Mouse (Mus musculus): ENCODE results near the gene Clec4g.
"Not testable (repeated sequence)": the region's sequence is repeated elsewhere in the genome, so short reads cannot be mapped to it uniquely, and the experiment has no call there.

The Clec4g gene

DNA sequence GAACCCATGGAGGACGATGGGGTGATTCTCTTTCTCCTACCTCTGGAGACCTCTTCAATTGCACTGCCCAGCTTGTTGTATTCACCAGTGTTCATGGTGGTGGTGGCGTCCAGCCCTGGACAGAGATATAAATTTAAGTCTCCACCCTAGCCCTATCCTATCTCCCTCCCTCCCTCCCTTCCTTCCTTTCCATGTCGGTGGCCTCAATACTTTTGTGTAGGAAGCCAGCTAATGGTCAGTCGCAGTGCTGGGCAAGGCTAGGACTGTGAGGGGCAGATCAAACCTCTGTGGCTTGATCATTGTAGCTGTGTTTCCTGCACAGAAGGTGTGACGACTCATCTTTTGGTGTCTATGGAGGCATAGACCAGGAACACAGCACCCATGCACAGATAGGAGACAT lies at the start of gene Clec4g:
Gene Clec4g, minus strand, starts transcription at position 101 of the 400 bp plus-strand sequence.
- no peak for DNase-seq (ENCODE audit: low spot score)

DNA sequence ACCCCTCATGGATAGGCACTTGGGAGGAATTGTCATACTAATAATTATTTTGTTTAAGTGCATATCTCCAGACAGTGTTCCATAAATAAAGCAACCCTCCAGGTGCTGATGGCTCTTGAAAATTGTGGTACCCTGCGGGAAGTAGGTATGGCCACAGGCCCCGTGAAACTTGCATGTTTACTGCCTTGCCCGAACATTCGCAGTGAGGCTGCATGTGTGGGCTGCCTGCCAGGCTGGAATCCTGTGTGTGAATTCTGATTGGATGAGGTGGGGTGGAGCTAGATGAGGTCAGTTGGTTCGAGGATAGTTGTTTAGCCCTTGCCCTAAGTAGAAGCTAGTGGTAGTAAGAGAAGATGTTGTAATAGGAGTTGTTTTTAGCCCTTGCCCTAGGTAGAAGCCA lies 48.2 kb upstream of the Clec4g start:
- DNase-seq (ENCODE audit: low spot score): not testable (repeated sequence)

GRCm38 (mm10) chr8:3754261-3754850 lies 33.9 kb upstream of the Clec4g start:
- DNase-seq (ENCODE audit: low spot score): no peak

DNA sequence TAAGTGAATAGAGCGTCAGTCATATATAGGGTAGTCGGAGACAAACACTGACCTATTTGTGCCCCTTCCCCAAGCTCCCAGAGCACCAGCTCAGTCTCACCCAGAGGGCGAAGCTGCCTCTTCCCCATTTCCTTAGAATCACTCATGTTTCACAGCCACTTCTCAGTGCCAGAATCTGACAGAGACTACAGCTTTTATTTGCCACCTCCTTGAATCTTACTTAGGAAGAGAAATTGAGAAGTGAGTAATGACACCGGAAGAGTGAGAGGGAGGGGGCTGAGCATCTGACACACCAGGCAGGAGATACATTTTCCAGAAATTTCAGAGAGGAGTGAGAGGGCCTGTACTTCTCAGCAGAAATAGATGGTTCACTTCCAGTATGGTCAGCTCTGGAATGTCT lies 28.3 kb upstream of the Clec4g start, which contains the start of gene Cd209a:
Gene Cd209a, minus strand, starts transcription at position 224 of the 400 bp plus-strand sequence.
- DNase-seq (ENCODE audit: low spot score): no peak

GRCm38 (mm10) chr8:3736947-3737346 lies 16.5 kb upstream of the Clec4g start:
- no peak for DNase-seq (ENCODE audit: low spot score)

DNA sequence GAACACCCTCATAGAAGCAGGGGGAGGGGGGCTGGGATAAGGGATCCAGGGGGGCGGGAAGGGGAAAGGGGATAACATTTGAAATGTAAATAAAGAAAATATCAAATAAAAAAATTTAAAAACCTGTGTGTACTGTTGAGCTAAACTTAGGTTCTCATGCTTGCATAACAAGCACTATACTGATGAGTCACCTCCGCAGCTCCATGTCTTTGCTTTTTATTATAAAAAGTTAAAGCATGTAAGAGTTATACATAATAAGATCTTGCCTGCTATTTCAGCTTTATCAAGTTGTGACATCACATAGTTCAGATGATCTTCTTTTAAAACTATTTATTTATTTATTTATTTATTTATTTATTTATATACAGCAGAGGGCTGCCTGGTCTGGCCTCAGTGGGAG lies 15.1 kb upstream of the Clec4g start:
- no peak for DNase-seq (ENCODE audit: low spot score)

DNA sequence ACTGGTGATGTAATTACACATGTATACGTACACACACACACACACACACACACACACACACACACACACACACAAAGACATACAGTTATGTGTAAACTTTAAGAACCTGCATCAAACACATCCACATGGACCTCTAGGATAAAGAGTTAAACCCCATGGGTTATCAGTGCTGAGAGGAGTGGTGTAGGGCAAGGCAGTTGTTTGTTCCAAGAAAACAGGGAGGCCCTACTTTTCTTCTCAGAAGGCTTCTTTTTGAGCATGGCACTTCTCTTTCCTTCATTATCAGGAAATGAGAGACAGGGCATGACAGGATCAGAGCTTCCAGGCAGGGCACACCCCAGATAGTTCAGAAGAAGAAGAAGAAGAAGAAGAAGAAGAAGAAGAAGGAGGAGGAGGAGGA lies 13.6 kb upstream of the Clec4g start:
- DNase-seq (ENCODE audit: low spot score): no peak

GRCm38 (mm10) chr8:3721041-3721440 lies 590 bp upstream of the Clec4g start:
- no peak for DNase-seq (ENCODE audit: low spot score)

DNA sequence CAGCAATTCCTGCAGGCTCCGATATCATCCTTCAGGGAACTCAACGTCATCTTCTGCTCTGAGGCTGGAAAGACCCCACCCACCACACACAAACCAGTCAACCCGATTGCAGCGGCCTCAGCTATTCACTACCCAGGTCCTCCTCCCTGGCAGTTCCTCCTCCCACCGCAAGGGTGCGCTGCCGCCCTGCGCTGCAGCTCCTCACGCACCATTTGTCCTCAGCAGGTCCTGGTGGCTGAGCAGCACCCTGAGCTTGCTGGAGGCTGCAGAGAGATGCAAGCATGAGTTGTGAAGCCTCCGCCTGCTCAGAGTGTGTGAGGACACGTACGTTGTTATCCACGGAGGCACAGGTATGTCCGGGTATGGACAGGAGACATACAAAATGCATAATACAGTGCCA lies 1.9 kb downstream of the Clec4g start:
- DNase-seq (ENCODE audit: low spot score): peak; percentile 46

GRCm38 (mm10) chr8:3717321-3717954 lies 3.0 kb downstream of the Clec4g start:
- no peak for DNase-seq (ENCODE audit: low spot score)

DNA sequence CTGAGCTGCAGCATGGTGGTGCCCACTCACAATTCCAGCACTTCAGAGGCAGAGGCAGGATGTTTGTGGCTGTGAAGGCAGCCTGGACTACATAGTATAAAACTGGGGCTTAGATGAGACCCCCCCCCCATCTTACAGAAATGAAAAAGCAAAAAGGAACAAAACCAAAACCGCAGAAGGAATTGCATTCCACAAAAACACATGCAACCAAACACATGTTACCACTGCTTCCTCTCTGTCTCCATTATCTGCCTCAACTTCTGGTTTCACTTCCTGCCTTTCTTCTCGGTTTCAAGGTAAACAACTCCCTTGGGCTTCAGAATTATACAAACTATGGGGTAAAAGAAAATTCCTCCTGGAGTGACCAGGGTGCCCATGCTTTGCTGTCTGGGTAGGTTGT lies 8.8 kb downstream of the Clec4g start:
- DNase-seq (ENCODE audit: low spot score): no peak

GRCm38 (mm10) chr8:3710312-3710711 lies 10.1 kb downstream of the Clec4g start:
- no peak for DNase-seq (ENCODE audit: low spot score)

GRCm38 (mm10) chr8:3707611-3708010 lies 12.8 kb downstream of the Clec4g start:
- DNase-seq (ENCODE audit: low spot score): no peak

DNA sequence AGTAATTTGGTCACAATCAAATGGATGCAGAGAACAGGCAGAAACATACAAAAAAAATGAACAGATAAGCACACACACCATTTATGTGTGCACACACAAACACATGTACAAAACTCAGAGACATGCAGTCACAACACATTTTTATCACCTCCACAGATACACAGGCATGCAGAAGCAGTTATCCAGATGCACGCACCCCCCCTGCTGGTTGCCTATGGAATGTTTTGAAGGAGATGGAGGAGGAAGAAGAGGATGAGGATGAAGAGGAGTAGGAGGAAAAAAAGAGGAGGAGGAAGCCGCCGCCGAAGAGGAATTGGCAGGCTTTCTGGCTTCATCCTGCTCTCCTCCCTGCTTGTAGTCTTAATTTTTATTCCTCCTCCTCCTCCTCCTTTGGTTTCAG lies 14.7 kb downstream of the Clec4g start:
- DNase-seq (ENCODE audit: low spot score): no peak

GRCm38 (mm10) chr8:3701491-3701890 lies 19.0 kb downstream of the Clec4g start:
- no peak for DNase-seq (ENCODE audit: low spot score)

DNA sequence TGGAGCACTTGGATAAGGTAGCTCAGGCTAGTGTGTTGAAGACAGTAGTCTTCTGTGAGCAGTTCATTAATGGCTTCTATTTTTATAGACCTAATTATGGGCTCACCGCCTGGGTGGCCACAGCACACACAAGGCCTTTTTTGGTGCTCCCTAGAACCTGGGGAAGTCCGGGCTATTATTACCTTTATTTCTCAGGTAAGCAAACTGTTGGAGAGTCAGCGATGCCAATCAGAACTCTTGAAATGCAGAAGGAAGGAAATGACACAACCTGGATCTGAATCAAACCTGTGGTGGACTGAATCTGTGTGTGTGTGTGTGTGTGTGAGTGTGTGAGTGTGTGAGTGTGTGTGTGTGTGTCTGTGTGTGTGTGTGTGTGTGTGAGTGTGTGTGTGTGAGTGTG lies 26.3 kb downstream of the Clec4g start, which contains the start of gene Fcer2a:
Gene Fcer2a, minus strand, starts transcription at position 55 of the 400 bp plus-strand sequence.
- no peak for DNase-seq (ENCODE audit: low spot score)

DNA sequence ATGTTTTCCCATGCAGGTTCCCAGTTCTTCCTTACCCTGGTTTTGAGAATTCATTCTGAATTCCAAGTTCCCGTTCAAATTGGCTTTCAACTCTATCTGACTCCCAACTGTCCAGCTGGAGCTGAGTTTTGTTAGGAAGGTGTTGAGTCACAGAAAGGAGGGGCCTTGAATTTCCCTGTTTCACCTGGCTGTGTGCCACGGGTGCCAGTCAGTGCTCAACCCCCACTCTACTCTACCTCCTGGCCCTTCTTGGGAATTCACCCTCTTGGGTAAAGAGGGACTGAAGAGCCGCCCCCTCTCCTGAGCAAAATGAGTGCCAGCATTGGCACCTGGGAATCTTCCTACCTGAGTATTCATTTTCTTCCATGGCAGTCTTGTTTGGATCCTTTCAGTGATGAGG lies 29.7 kb downstream of the Clec4g start:
- DNase-seq (ENCODE audit: low spot score): no peak

GRCm38 (mm10) chr8:3687537-3687936 lies 32.9 kb downstream of the Clec4g start:
- DNase-seq (ENCODE audit: low spot score): no peak

DNA sequence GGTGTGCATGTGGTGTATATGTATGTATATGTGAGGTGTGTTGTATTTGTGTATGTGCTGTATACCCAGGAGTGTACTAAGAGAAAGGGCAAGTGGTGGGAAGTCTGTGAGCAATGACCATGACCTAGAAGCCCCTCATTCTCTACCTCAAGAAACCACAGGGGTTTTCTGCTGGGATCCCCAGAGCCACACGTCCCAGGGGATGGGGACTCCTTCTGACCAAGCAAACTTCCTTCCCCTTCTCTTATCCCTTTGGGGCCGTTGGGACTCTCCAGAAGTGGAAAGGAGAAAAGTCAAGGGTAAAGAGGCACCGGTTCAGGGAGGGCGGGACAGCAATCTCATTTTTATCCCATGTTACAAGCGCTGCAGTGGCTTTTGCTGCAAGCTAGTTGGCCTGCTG lies 35.0 kb downstream of the Clec4g start:
- DNase-seq (ENCODE audit: low spot score): no peak

- DNase-seq (ENCODE audit: low spot score): no peak
These were observed 35.9 kb downstream of the Clec4g start for GRCm38 (mm10) chr8:3684530-3684929.

- DNase-seq (ENCODE audit: low spot score): no peak
These were observed 36.9 kb downstream of the Clec4g start for GRCm38 (mm10) chr8:3683408-3684176.

DNA sequence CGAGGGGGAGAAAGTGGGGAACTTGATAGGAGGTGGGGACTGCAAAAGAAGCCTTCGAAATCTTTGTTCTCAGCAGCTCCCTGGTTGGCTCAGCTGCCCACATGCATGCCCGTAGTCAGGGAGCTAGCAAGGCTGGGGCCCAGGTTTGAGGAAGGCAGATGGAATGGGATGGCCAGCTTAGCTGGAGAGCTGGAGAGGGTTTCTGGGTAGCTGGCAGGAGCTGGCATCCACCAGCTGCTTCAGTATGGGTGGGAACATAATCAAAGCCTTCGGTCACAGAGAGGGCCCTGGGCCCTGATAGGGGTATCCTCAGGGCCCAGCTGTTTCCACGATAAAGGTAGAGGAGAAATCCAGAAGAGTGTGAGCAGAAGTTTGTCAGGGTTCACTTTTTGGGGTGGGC lies 38.0 kb downstream of the Clec4g start:
- DNase-seq (ENCODE audit: low spot score): no peak

GRCm38 (mm10) chr8:3679656-3680055 lies 40.8 kb downstream of the Clec4g start:
- DNase-seq (ENCODE audit: low spot score): no peak
